Mouse (Mus musculus): ENCODE results near the gene Rasl2-9. TPM values are rescaled to one million over a fixed set of nuclear protein-coding genes. Genes with fewer than 3 reads are reported as not detected.
A peak's percentile ranks its signal among the peaks of the same experiment; 100 is the strongest.
"Not testable (repeated sequence)": the region's sequence is repeated elsewhere in the genome, so short reads cannot be mapped to it uniquely, and the experiment has no call there.

Gene Rasl2-9
- polyA plus RNA-seq, 1 experiment from 2014 or later = 1.0 TPM

GRCm38 (mm10) chr7:5079365-5080009 lies 46.3 kb downstream of the Rasl2-9 start:
- not testable (repeated sequence) for H3K9me3 ChIP-seq, H3K27me3 ChIP-seq
- peaks cover 31% of the 10 kb centered on the region for H3K4me1 ChIP-seq (replicated peaks)
- H3K9ac ChIP-seq = 0 out of 2 replicates have a peak overlapping the region, but pooled peaks have one; percentile 100
- peak; percentile 33; the same call in 1 of the 2 replicates for ATAC-seq (ENCODE audit: low FRiP score, low read depth)
- peaks cover 38% of the 10 kb centered on the region for H3K36me3 ChIP-seq
- 50% methylated on average over 9 of the region's 13 CpGs for WGBS
- H3K4me2 ChIP-seq = peak overlapping the region; percentile 86
- peak overlapping the region; percentile 93 for H3K27ac ChIP-seq (replicated peaks)
- H3K4me3 ChIP-seq = peak overlapping the region; percentile 100

GRCm38 (mm10) chr7:5076931-5077330 lies 48.8 kb downstream of the Rasl2-9 start:
- Histone ChIP-seq H3K36me3 (peaks cover 63% of the 10 kb centered on the region), H3K9ac (no peak overlapping the region), H3K27ac (replicated peaks) (no peak overlapping the region), H3K4me2 (no peak overlapping the region), H3K9me3 (no peaks in the 10 kb centered on the region), H3K27me3 (no peaks in the 10 kb centered on the region), H3K4me1 (replicated peaks) (peaks cover 14% of the 10 kb centered on the region), H3K4me3 (no peak overlapping the region)
- no peak for ATAC-seq (ENCODE audit: low FRiP score, low read depth)
- 93% methylated on average over 2 of the region's 2 CpGs for WGBS

GRCm38 (mm10) chr7:5074984-5075383 lies 50.8 kb downstream of the Rasl2-9 start:
- Histone ChIP-seq H3K4me3 (no peak overlapping the region), H3K27ac (replicated peaks) (no peak overlapping the region), H3K36me3 (peaks cover 80% of the 10 kb centered on the region), H3K9me3 (no peaks in the 10 kb centered on the region), H3K9ac (no peak overlapping the region), H3K4me2 (no peak overlapping the region), H3K4me1 (replicated peaks) (no peaks in the 10 kb centered on the region), H3K27me3 (no peaks in the 10 kb centered on the region)
- ATAC-seq (ENCODE audit: low FRiP score, low read depth) = no peak
- 95% methylated on average over 5 of the region's 5 CpGs for WGBS

Small RNA genes lying within 50 kb of the gene (microRNA-seq; reads per million reads assigned to microRNA genes)
- not detected for gene Gm26217

Other genes starting within 250 kb of the Rasl2-9 start
- gene Isoc2a, start 248.8 kb downstream of the Rasl2-9 start, polyA plus RNA-seq (2015; fragmentation: Nextera tagmentation; extraction: Ambion mirVana) = 0.75 and 0.77 TPM in 2 replicates
- gene Gm36210, start 219.4 kb downstream of the Rasl2-9 start, polyA plus RNA-seq (2015; fragmentation: Nextera tagmentation; extraction: Ambion mirVana) = 0.45 and 0.47 TPM in 2 replicates
- gene Zfp628, start 210.7 kb downstream of the Rasl2-9 start, polyA plus RNA-seq (2015; fragmentation: Nextera tagmentation; extraction: Ambion mirVana) = 3.5 and 4.2 TPM in 2 replicates
- gene Nat14, start 203.9 kb downstream of the Rasl2-9 start, polyA plus RNA-seq (2015; fragmentation: Nextera tagmentation; extraction: Ambion mirVana) = 35.3 and 35.8 TPM in 2 replicates
- 1.2 and 1.3 TPM in 2 replicates for gene Ssc5d, start 200.2 kb downstream of the Rasl2-9 start, polyA plus RNA-seq (2015; fragmentation: Nextera tagmentation; extraction: Ambion mirVana)
- 0.12 and 0.18 TPM in 2 replicates for gene Sbk2, start 161.5 kb downstream of the Rasl2-9 start, polyA plus RNA-seq (2015; fragmentation: Nextera tagmentation; extraction: Ambion mirVana)
- gene Sbk3, start 154.8 kb downstream of the Rasl2-9 start, polyA plus RNA-seq (2015; fragmentation: Nextera tagmentation; extraction: Ambion mirVana) = 0.49 and 0.62 TPM in 2 replicates
- 60.3 and 66.8 TPM in 2 replicates for gene Zfp579, start 129.8 kb downstream of the Rasl2-9 start, polyA plus RNA-seq (2015; fragmentation: Nextera tagmentation; extraction: Ambion mirVana)
- 8.1 and 9.2 TPM in 2 replicates for gene Zfp524, start 111.5 kb downstream of the Rasl2-9 start, polyA plus RNA-seq (2015; fragmentation: Nextera tagmentation; extraction: Ambion mirVana)
- gene Fiz1, start 111.3 kb downstream of the Rasl2-9 start, polyA plus RNA-seq (2015; fragmentation: Nextera tagmentation; extraction: Ambion mirVana) = 41.9 and 44.6 TPM in 2 replicates
- gene Gm44973, start 110.5 kb downstream of the Rasl2-9 start, polyA plus RNA-seq (2015; fragmentation: Nextera tagmentation; extraction: Ambion mirVana) = 1.2 TPM in 1 of 2 replicates, not detected in the other
- gene Zfp865, start 105.6 kb downstream of the Rasl2-9 start, polyA plus RNA-seq (2015; fragmentation: Nextera tagmentation; extraction: Ambion mirVana) = 6.0 and 7.5 TPM in 2 replicates
- gene Ccdc106, start 105.4 kb downstream of the Rasl2-9 start, polyA plus RNA-seq (2015; fragmentation: Nextera tagmentation; extraction: Ambion mirVana) = 58.8 and 65.2 TPM in 2 replicates
- not detected in 2 replicates for gene 4632433K11Rik, start 91.8 kb downstream of the Rasl2-9 start, polyA plus RNA-seq (2015; fragmentation: Nextera tagmentation; extraction: Ambion mirVana)
- gene Zfp784, start 87.5 kb downstream of the Rasl2-9 start, polyA plus RNA-seq (2015; fragmentation: Nextera tagmentation; extraction: Ambion mirVana) = 7.8 and 9.3 TPM in 2 replicates
- 90.6 and 113 TPM in 2 replicates for gene Zfp580, start 74.4 kb downstream of the Rasl2-9 start, polyA plus RNA-seq (2015; fragmentation: Nextera tagmentation; extraction: Ambion mirVana)
- 99.8 and 101 TPM in 2 replicates for gene U2af2, start 63.8 kb downstream of the Rasl2-9 start, polyA plus RNA-seq (2015; fragmentation: Nextera tagmentation; extraction: Ambion mirVana)
- gene Epn1, start 45.7 kb downstream of the Rasl2-9 start, polyA plus RNA-seq (2015; fragmentation: Nextera tagmentation; extraction: Ambion mirVana) = 105 and 118 TPM in 2 replicates
- gene Rfpl4, start 9.0 kb downstream of the Rasl2-9 start, polyA plus RNA-seq (2015; fragmentation: Nextera tagmentation; extraction: Ambion mirVana) = not detected in 2 replicates
- not detected in 2 replicates for gene Vmn1r55, start 23.7 kb upstream of the Rasl2-9 start, polyA plus RNA-seq (2015; fragmentation: Nextera tagmentation; extraction: Ambion mirVana)
- gene Vmn1r56, start 70.8 kb upstream of the Rasl2-9 start, polyA plus RNA-seq (2015; fragmentation: Nextera tagmentation; extraction: Ambion mirVana) = not detected in 2 replicates
- gene Vmn1r57, start 92.5 kb upstream of the Rasl2-9 start, polyA plus RNA-seq (2015; fragmentation: Nextera tagmentation; extraction: Ambion mirVana) = not detected in 2 replicates
- gene Gm5065, start 224.6 kb upstream of the Rasl2-9 start, polyA plus RNA-seq (2015; fragmentation: Nextera tagmentation; extraction: Ambion mirVana) = not detected in 2 replicates
- not detected in 2 replicates for gene Nlrp2, start 225.1 kb upstream of the Rasl2-9 start, polyA plus RNA-seq (2015; fragmentation: Nextera tagmentation; extraction: Ambion mirVana)